Mouse (Mus musculus) layer of hippocampus, postnatal 10 days (tissue): ENCODE measurements around the gene Tmprss11e. TPM values are rescaled to one million over a fixed set of nuclear protein-coding genes. Genes with fewer than 3 reads are reported as not detected.
A peak's percentile ranks its signal among the peaks of the same experiment; 100 is the strongest.

Experiments
- DNase-seq, 2 experiments: peaks; one replicate each; pipeline ENCODE4 v3.0.0; 2021; ENCODE audit warnings: low spot score in 2 of 2
- long read RNA-seq: library from polyadenylated mRNA; stranded (forward); transcript quantifications from one replicate; pipeline ENCODE4 v2.0.0, GENCODE M21; 2023
- total RNA-seq, 2 experiments: library from RNA; stranded (reverse); gene quantifications; 2 replicates each; pipeline ENCODE4 v1.2.3; 2021

Gene Tmprss11e
- total RNA-seq = not detected
- long read RNA-seq = 0 reads

- DNase-seq = no peak
These were observed at the start of gene Tmprss11e for GRCm38 (mm10) chr5:86745715-86746114. TSS of gene Tmprss11e (minus strand) at chr5:86745815.

- no peak for DNase-seq
These were observed 47.2 kb upstream of the Tmprss11e start for GRCm38 (mm10) chr5:86792807-86793206.

- no peak for DNase-seq
These were observed 46.6 kb upstream of the Tmprss11e start for GRCm38 (mm10) chr5:86792249-86792648.

GRCm38 (mm10) chr5:86789954-86790353, 44.3 kb upstream of the Tmprss11e start:
- no peak for DNase-seq

- no peak for DNase-seq
These were observed 41.2 kb upstream of the Tmprss11e start for GRCm38 (mm10) chr5:86786798-86787197.

DNA sequence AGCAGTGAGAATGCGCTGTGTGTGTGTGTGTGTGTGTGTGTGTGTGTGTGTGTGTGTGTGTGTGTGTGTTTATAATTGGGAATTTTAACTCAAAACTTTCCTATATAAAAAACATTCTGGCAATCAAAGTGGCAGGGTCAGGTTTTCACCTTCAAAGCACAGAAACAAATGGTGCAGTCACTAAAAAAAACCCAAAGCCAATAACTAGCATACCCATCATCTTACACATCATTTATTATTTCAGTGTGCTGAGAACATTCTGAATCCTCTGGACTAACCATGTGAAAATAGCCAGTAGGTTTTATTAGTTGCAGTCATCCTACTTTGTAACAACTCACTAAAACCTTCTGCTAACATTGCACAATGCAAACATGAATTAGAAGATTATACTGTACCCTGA, 38.6 kb upstream of the Tmprss11e start:
- no peak for DNase-seq

DNA sequence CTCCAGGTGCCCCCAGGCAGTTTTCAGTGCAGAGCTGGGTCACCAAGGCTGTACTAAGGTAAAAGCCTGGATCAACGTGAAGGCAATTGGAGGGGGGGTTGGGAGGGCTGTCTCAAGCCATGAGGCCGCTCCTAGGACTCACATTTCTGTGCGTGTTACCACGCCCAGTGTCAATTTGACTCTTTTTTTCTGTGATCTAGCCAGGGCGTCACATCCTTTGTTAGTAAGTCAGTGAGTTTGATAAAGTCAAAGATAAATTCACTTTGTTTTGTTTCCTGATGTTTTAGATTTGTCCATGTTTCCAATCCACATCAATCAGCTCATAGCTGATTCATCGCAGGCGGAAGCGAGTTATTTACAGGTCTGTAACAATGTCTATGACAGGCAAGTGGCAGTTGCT, 37.4 kb upstream of the Tmprss11e start:
- DNase-seq = no peak

- no peak for DNase-seq
These were observed 32.9 kb upstream of the Tmprss11e start for GRCm38 (mm10) chr5:86778471-86778870.

DNA sequence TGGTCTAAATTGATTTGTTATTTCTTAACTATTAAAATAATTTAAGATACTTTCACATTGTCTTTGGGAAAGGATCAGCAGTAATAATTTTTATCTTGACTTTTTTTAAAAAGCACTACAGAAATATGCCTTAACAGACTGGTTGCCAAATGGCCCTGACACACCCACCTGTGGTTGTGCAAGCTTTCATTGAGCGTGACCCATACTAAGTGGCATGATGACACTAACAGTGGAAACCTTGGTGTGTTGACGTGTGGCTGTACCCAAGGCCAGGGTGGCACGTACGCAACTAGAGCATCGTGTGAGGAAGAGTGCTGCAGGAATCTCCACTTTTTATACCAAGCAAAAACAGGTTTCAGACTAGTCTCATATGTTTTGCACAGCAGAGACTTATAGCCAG, 31.3 kb upstream of the Tmprss11e start:
- DNase-seq = no peak

- no peak for DNase-seq
These were observed 25.4 kb upstream of the Tmprss11e start for GRCm38 (mm10) chr5:86771010-86771409.

DNA sequence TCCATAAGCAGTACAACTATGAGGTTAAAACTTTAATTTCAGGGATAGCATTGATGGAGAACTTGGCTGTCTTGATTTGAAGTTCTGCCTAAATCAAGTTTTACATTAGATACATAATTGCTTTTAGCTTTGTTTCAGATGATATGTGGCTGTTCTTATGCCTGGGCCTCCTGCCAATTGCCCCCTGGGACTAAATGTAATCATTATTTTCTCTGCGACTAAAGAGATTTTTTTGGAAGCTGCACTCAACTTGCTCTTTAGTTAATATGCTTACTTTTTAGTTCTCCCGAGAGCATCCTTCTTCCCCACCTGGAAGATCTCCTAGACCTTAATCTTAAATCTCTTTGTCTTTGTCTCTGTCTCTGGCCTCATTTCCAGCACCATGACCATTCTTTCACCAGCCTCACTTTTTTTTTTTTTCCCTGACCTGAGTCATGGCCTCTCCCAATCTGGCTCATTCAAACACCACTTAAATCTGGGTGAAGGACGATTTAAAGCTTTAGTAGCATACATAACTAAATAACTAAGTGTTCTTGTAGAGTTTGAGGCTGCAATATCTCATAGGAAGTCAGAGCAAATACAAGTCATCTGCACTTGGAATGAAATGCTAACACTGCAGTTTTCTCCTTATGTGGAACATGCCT, 23.5 kb upstream of the Tmprss11e start:
- DNase-seq = no peak

- no peak for DNase-seq
These were observed 2.8 kb downstream of the Tmprss11e start for GRCm38 (mm10) chr5:86742796-86743195.

DNA sequence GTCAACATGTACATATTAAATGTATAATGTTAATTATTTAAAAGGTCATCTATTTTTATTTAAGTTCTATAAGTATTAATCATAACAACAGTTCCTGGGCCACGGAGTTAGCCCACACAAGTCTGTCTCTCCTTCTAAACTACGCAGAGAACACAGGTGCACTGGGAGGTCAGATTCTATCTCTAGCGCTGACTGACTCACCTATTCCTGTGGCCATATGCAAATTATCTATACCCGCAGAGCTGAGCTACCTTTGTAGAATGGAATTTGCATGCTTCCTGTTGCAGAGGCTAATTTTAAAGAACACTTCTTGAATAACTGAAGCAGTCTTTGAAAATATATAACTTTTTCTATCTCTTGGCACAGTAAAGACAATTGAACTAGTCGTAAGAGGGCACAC, 4.5 kb downstream of the Tmprss11e start:
- no peak for DNase-seq

DNA sequence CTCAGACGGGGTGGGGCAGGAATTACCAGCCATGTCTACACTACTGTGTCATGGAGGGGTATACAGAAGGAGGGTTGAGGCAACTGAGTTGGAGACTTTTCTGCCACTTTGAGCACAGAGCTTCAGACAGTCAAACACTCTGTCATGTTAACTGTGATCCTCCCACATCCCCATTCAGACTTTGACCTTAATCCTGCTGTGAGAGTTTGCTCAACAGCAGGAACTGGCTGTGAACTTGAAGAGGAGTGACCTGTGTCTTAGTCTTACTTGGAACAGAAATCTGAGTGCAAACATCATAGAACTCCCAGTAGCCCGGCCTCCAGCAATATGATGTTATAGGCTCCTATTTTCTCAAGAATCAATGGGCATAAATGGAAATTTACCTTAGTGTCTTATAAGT, 9.8 kb downstream of the Tmprss11e start:
- DNase-seq = no peak

DNA sequence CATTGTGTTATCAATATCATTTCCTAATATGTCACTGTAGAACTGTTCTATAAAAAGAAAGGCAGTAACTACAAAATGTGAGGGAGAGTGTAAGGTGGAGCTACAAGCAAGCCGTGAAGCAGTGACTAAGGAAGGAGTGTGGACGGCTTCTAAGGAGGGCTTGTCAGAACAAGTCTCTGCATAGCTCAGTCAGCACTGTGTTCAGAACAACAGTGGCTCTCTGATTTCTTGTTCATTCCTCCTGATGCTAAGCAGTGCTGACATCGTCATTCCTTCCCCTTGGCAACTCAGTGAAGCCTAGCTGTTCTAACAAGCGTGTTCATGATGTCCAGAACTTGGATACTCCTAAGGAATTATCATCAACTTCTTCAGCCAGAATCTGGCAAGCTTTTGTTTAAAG, 15.0 kb downstream of the Tmprss11e start:
- no peak for DNase-seq

GRCm38 (mm10) chr5:86728574-86728973, 17.0 kb downstream of the Tmprss11e start:
- DNase-seq = no peak

- DNase-seq = no peak
These were observed 18.6 kb downstream of the Tmprss11e start for GRCm38 (mm10) chr5:86727033-86727432.

GRCm38 (mm10) chr5:86725021-86725420, 20.6 kb downstream of the Tmprss11e start:
- DNase-seq = no peak

DNA sequence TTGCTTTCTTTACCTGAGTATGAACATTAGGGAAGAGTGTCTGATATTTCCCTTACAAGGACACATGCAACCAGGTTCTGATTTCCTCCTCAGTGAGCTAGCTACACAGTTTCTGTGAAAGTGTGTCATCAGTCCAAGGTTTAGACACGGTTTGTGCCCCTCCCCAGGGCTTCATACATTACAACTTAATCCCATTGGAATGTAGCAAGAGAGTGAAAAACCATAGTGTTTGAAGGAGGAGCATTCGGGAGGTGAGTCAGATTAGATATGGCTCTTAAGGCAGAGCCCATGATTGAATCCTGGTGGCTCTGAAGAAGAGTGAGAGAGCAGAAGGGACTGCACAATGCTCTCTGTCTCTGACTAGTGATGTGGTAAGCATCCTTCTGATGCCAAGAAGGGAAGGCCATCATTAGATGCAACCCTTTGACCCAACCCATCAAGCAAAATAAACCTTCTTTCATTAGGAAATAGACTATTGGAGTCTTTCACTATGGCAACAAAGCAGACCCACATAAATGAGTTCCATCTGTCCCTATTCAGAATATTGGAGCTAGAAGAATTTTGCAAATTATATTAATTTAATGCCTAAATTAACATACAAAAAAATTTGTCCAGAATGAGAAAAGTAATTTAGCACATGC, 22.7 kb downstream of the Tmprss11e start:
- peak in 1 of 2 experiments; percentile 23 for DNase-seq

DNA sequence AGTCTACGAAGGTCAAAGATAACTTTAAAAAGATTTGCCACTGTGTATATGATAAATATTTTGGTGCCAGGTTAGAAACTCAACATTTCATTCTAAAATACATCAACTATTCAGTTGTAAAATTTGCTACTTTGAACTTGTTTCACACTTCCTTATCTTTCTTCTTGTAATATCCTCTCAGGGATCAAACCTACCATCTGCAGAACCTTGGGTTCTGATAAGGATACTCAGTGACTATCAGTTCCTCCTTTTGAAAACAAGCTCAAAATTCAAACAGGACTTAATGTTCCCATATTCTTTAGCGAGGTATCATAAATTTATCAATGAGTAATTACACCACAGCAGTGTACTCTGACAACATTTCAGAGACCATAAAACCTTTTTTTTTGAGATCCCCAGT, 30.6 kb downstream of the Tmprss11e start:
- no peak for DNase-seq

GRCm38 (mm10) chr5:86704923-86705322, 40.7 kb downstream of the Tmprss11e start:
- DNase-seq = no peak

- DNase-seq = peak; percentile 67 to 80
These were observed 60.9 kb downstream of the Tmprss11e start for GRCm38 (mm10) chr5:86684667-86685066.

DNA sequence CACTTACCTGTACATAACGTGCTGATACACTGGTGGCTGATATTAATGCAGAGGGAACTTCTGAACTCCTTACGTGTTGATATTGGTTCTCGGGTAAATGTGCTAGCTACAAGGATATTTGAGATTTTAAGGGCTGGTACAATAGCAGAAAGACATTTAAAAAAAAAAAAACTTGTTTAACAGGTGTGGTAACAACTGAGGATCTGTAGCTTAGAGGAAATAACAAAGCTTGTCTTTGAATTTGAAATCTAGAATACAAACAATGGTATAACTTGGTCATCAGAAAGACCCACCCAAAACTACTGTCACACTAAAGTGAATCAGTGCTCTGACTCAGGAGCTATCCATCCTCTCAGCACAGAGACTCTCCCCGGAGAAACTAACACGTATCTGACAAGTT, 69.4 kb downstream of the Tmprss11e start, which contains the start of gene Tmprss11b:
Tmprss11b (minus strand) TSS at position 101 of the 400 bp plus-strand sequence.
- DNase-seq = no peak
